Mouse (Mus musculus) midbrain, embryonic 16.5 days (tissue): Measurements from ENCODE around the gene Olfr1341. TPM values are rescaled to one million over a fixed set of nuclear protein-coding genes. Genes with fewer than 3 reads are reported as not detected.

ENCODE experiments used
- ATAC-seq: fragments of 200-750 bp; cut with Nextera tagmentation; 2 replicates; pipeline ENCODE4 v1.8.0; 2017; ENCODE audit warnings: moderate TSS enrichment
- H3K27ac ChIP-seq: fragments of 300-500 bp; sonication (generic); 2 replicates; pipeline ENCODE4 v1.5.1; 2014; ENCODE audit warnings: mild to moderate bottlenecking, low read length, mixed read lengths
- H3K27me3 ChIP-seq: fragments of 300-500 bp; sonication (generic); 2 replicates; pipeline ENCODE4 v1.6.1; 2014; ENCODE audit warnings: low read depth, low read length, mixed read lengths; ENCODE audit not compliant: control insufficient read depth, insufficient read depth
- H3K36me3 ChIP-seq: fragments of 300-500 bp; sonication (generic); 2 replicates; pipeline ENCODE4 v1.6.1; 2014; ENCODE audit warnings: mild to moderate bottlenecking, low read length, moderate library complexity, mixed read lengths; ENCODE audit not compliant: control insufficient read depth, insufficient read depth
- H3K4me1 ChIP-seq: fragments of 300-500 bp; sonication (generic); 2 replicates; pipeline ENCODE4 v1.6.1; 2014; ENCODE audit warnings: mild to moderate bottlenecking, low read length, mixed read lengths; ENCODE audit not compliant: control insufficient read depth, insufficient read depth
- H3K4me2 ChIP-seq: fragments of 300-500 bp; sonication (generic); 2 replicates; pipeline ENCODE4 v1.6.1; 2014; ENCODE audit warnings: mild to moderate bottlenecking, low read length, mixed read lengths
- H3K4me3 ChIP-seq: fragments of 300-500 bp; sonication (generic); 2 replicates; pipeline ENCODE4 v1.5.1; 2014; ENCODE audit warnings: low read depth, mild to moderate bottlenecking, low read length, moderate library complexity, mixed read lengths
- H3K9ac ChIP-seq: fragments of 300-500 bp; sonication (generic); 2 replicates; pipeline ENCODE4 v1.6.1; 2014; ENCODE audit warnings: low read depth, low read length, mixed read lengths
- H3K9me3 ChIP-seq: fragments of 300-500 bp; sonication (generic); replicated peaks from 2 replicates; pipeline ENCODE4 v1.6.1; 2014; ENCODE audit warnings: mild to moderate bottlenecking, low read length, mixed read lengths; ENCODE audit not compliant: control insufficient read depth, poor library complexity, severe bottlenecking
- WGBS: fragments of 180-500 bp; shearing (Covaris S2); extraction: QIAGEN DNeasy Blood & Tissue Kit; methylation state at CpG from one replicate; pipeline ENCODE4 v1.1.7; 2014; 5-methylcytosine and 5-hydroxymethylcytosine counted together
- polyA plus RNA-seq: library from polyadenylated mRNA; unstranded; fragments of >200 nt; fragmentation: Nextera tagmentation; extraction: Ambion mirVana; gene quantifications from 2 replicates; pipeline ENCODE4 v1.2.1, GENCODE M21; 2015

The Olfr1341 gene
- polyA plus RNA-seq, 1 experiment from 2014 or later = not detected

GRCm38 (mm10) chr4:118731875-118732274, 28.6 kb downstream of the Olfr1341 start, which contains the start of gene Olfr1339:
Gene Olfr1339 (plus strand): TSS chr4:118732175.
- H3K9ac ChIP-seq = no peak within 1 kb of the TSS
- 100% methylated on average over 1 of the region's 1 CpGs for WGBS
- no peak within 1 kb of the TSS for H3K27ac ChIP-seq
- no peaks in the 10 kb centered on the region for H3K4me1 ChIP-seq
- H3K4me2 ChIP-seq = no peak within 1 kb of the TSS
- H3K27me3 ChIP-seq = no peaks in the 10 kb centered on the region
- H3K4me3 ChIP-seq = no peak within 1 kb of the TSS
- H3K9me3 ChIP-seq = no peaks in the 10 kb centered on the region
- no peak for ATAC-seq
- no peaks in the 10 kb centered on the region for H3K36me3 ChIP-seq

DNA sequence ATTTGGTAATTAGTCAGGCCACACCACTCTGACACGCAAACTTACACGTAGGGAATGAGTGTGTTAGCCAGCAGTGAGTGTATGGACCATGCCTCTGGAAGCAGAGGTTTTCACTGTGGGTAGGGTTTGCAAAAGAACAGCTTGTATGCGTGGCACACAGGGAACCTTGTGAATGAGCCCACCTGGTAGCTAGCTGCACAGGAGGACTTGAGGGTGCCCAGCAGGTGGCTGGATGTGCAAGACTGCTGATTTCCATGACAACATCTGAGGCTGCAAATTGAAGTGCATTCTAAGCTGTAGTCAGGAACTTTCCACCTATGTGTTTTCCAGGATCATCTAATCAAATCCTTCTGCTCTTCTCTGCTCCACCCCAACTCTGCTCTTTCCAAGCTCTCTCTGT, 36.3 kb downstream of the Olfr1341 start:
- 56% methylated on average over 3 of the region's 3 CpGs for WGBS
- no peak for ATAC-seq
- H3K27ac ChIP-seq = no peak overlapping the region
- no peak overlapping the region for H3K9ac ChIP-seq
- peaks cover 8% of the 10 kb centered on the region; the same call in 1 of the 2 replicates for H3K27me3 ChIP-seq
- H3K4me1 ChIP-seq = peaks cover 3% of the 10 kb centered on the region; the same call in 1 of the 2 replicates
- no peaks in the 10 kb centered on the region for H3K36me3 ChIP-seq
- no peak overlapping the region for H3K4me3 ChIP-seq
- H3K4me2 ChIP-seq = no peak overlapping the region
- no peaks in the 10 kb centered on the region for H3K9me3 ChIP-seq

- H3K36me3 ChIP-seq = no peaks in the 10 kb centered on the region
- 5% methylated on average over 11 of the region's 11 CpGs for WGBS
- H3K9me3 ChIP-seq = no peaks in the 10 kb centered on the region
- H3K4me1 ChIP-seq = peaks cover 3% of the 10 kb centered on the region; the same call in 1 of the 2 replicates
- peaks cover 8% of the 10 kb centered on the region; the same call in 1 of the 2 replicates for H3K27me3 ChIP-seq
- H3K27ac ChIP-seq = no peak overlapping the region
- ATAC-seq = no peak
- H3K4me2 ChIP-seq = peak overlapping the region; percentile 38
- no peak overlapping the region; the same call in 1 of the 2 replicates for H3K4me3 ChIP-seq
- no peak overlapping the region for H3K9ac ChIP-seq
Measured at GRCm38 (mm10) chr4:118740988-118741698, 37.8 kb downstream of the Olfr1341 start.

DNA sequence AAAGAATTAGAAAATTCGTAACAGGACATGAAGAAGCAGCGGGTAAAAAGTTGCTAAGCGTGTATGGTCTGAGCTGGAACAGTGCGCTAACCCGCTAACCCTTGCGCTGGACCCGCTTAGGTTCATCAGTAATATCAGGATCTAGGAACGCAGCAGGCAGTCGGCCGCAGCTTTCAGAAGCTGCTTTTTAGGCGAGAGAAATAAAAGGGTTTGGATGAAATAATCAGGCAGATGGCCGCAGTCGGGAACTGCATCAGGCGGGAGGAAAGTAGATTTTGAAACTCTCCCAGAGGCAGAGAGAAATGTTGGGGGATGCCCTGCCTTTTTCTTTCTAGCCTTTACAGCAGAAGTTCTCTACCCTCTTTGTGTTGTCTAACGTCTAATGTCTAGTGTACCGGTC, 38.6 kb downstream of the Olfr1341 start:
- 1% methylated on average over 16 of the region's 16 CpGs for WGBS

GRCm38 (mm10) chr4:118758637-118759036, 55.3 kb downstream of the Olfr1341 start, which contains the start of gene Olfr1338:
Gene Olfr1338 (minus strand): TSS chr4:118758737.
- 73% methylated on average over 1 of the region's 1 CpGs for WGBS
- no peak within 1 kb of the TSS for H3K9ac ChIP-seq
- no peaks in the 10 kb centered on the region for H3K27me3 ChIP-seq
- no peaks in the 10 kb centered on the region for H3K36me3 ChIP-seq
- H3K4me2 ChIP-seq = no peak within 1 kb of the TSS
- no peaks in the 10 kb centered on the region for H3K4me1 ChIP-seq
- H3K4me3 ChIP-seq = no peak within 1 kb of the TSS
- no peak within 1 kb of the TSS for H3K27ac ChIP-seq
- no peaks in the 10 kb centered on the region for H3K9me3 ChIP-seq
- no peak for ATAC-seq

More for the DNA sequence above, 38.6 kb downstream of the Olfr1341 start:
- Histone ChIP-seq H3K4me1 (peaks cover 3% of the 10 kb centered on the region; the same call in 1 of the 2 replicates), H3K4me3 (no peak overlapping the region; the same call in none of the 2 replicates), H3K27me3 (peaks cover 8% of the 10 kb centered on the region; the same call in 1 of the 2 replicates), H3K36me3 (no peaks in the 10 kb centered on the region), H3K9me3 (0 out of 2 replicates have a peak, but pooled peaks cover 2% of the 10 kb centered on the region), H3K27ac (no peak overlapping the region), H3K4me2 (peak overlapping the region; percentile 38), H3K9ac (no peak overlapping the region)
- ATAC-seq = no peak

Other genes starting within 250 kb of the Olfr1341 start
- 0.11 TPM in 1 of 2 replicates, not detected in the other for gene Mpl, start 246.0 kb upstream of the Olfr1341 start, polyA plus RNA-seq
- 13.1 and 14.4 TPM in 2 replicates for gene Tie1, start 213.5 kb upstream of the Olfr1341 start, polyA plus RNA-seq
- not detected in 2 replicates for gene 2610528J11Rik, start 176.5 kb upstream of the Olfr1341 start, polyA plus RNA-seq
- not detected in 2 replicates for gene Tmem125, start 159.5 kb upstream of the Olfr1341 start, polyA plus RNA-seq
- 2.0 and 2.5 TPM in 2 replicates for gene Cfap57, start 82.7 kb upstream of the Olfr1341 start, polyA plus RNA-seq
- gene Ebna1bp2, start 82.7 kb upstream of the Olfr1341 start, polyA plus RNA-seq = 84.8 and 98.6 TPM in 2 replicates
- gene Olfr62, start 44.6 kb upstream of the Olfr1341 start, polyA plus RNA-seq = not detected in 2 replicates
- gene Olfr1342, start 10.8 kb upstream of the Olfr1341 start, polyA plus RNA-seq = not detected in 2 replicates
- gene Olfr1340, start 16.6 kb downstream of the Olfr1341 start, polyA plus RNA-seq = not detected in 2 replicates
- not detected in 2 replicates for gene Olfr1339, start 28.7 kb downstream of the Olfr1341 start, polyA plus RNA-seq
- gene Olfr1338, start 55.2 kb downstream of the Olfr1341 start, polyA plus RNA-seq = not detected in 2 replicates
- not detected in 2 replicates for gene Olfr1337, start 79.1 kb downstream of the Olfr1341 start, polyA plus RNA-seq
- not detected in 2 replicates for gene Olfr1335, start 106.4 kb downstream of the Olfr1341 start, polyA plus RNA-seq
- gene Olfr1333, start 132.8 kb downstream of the Olfr1341 start, polyA plus RNA-seq = not detected in 2 replicates
- gene Olfr1331, start 161.1 kb downstream of the Olfr1341 start, polyA plus RNA-seq = not detected in 2 replicates
- gene Olfr1330, start 185.1 kb downstream of the Olfr1341 start, polyA plus RNA-seq = not detected in 2 replicates
- gene Olfr1329, start 213.9 kb downstream of the Olfr1341 start, polyA plus RNA-seq = not detected in 2 replicates
- gene Olfr1328, start 235.1 kb downstream of the Olfr1341 start, polyA plus RNA-seq = not detected in 2 replicates